Mouse (Mus musculus) myocyte (in vitro differentiated cells): Measurements from ENCODE around the gene Lyz2. TPM values are rescaled to one million over a fixed set of nuclear protein-coding genes. Genes with fewer than 3 reads are reported as not detected.
"Not testable (repeated sequence)": the region's sequence is repeated elsewhere in the genome, so short reads cannot be mapped to it uniquely, and the experiment has no call there.

ENCODE experiments used
- H3K27me3 ChIP-seq: one replicate; pipeline ENCODE4 v1.6.1; 2011; ENCODE audit not compliant: control insufficient read depth, insufficient read depth, insufficient read length
- H3K36me3 ChIP-seq: one replicate; pipeline ENCODE4 v1.6.1; 2011; ENCODE audit not compliant: control insufficient read depth, insufficient read depth
- H3K4me2 ChIP-seq: one replicate; pipeline ENCODE4 v1.6.1; 2011; ENCODE audit warnings: low read depth, control low read depth
- H3K4me3 ChIP-seq: one replicate; pipeline ENCODE4 v1.5.1; 2011; ENCODE audit warnings: mild to moderate bottlenecking, control low read depth, moderate library complexity
- H3K79me2 ChIP-seq: one replicate; pipeline ENCODE4 v1.6.1; 2011; ENCODE audit not compliant: control insufficient read depth, insufficient read depth
- H3ac ChIP-seq: one replicate; pipeline ENCODE4 v1.6.1; 2011; ENCODE audit not compliant: control insufficient read depth, insufficient read length
- CEBPB ChIP-seq: IDR thresholded peaks from 2 replicates; pipeline ENCODE4 v1.6.1; 2011; ENCODE audit warnings: mild to moderate bottlenecking, moderate library complexity; ENCODE audit not compliant: poor library complexity, insufficient read depth, severe bottlenecking
- E2F4 ChIP-seq: IDR thresholded peaks from one replicate; pipeline ENCODE4 v1.6.1; 2011; ENCODE audit warnings: mild to moderate bottlenecking, control low read depth, moderate library complexity; ENCODE audit not compliant: insufficient read depth
- MAX ChIP-seq: IDR thresholded peaks from one replicate; pipeline ENCODE4 v1.6.1; 2011; ENCODE audit warnings: low read depth, mild to moderate bottlenecking, control low read depth
- MYOD1 ChIP-seq, 3 experiments: IDR thresholded peaks; one replicate each; pipeline ENCODE4 v1.6.1; 2011; ENCODE audit warnings: control low read depth in 2 of 3, low read depth in 2 of 3, mild to moderate bottlenecking in 2 of 3, moderate library complexity in 1 of 3; ENCODE audit not compliant: insufficient read length in 2 of 3, control insufficient read depth in 1 of 3
- MYOG ChIP-seq, 3 experiments: IDR thresholded peaks; one replicate each; pipeline ENCODE4 v1.6.1; 2011; ENCODE audit warnings: control low read depth in 2 of 3, low read depth in 2 of 3, mild to moderate bottlenecking in 2 of 3; ENCODE audit not compliant: insufficient read length in 2 of 3, control insufficient read depth in 1 of 3, insufficient read depth in 1 of 3
- POLR2A ChIP-seq: IDR thresholded peaks from one replicate; pipeline ENCODE4 v1.6.1; 2011; ENCODE audit warnings: low read depth, mild to moderate bottlenecking, control low read depth, moderate library complexity; ENCODE audit not compliant: insufficient read length
- POLR2AphosphoS2 ChIP-seq: IDR thresholded peaks from one replicate; pipeline ENCODE4 v1.6.1; 2011; ENCODE audit warnings: low read depth, control low read depth; ENCODE audit not compliant: insufficient read length
- REST ChIP-seq: IDR thresholded peaks from one replicate; pipeline ENCODE4 v1.6.1; 2011; ENCODE audit warnings: mild to moderate bottlenecking, control low read depth, moderate library complexity; ENCODE audit not compliant: insufficient read depth, insufficient read length
- SRF ChIP-seq: IDR thresholded peaks from one replicate; pipeline ENCODE4 v1.6.1; 2011; ENCODE audit warnings: low read depth; ENCODE audit not compliant: control insufficient read depth, insufficient read length
- TCF12 ChIP-seq: IDR thresholded peaks from one replicate; pipeline ENCODE4 v1.6.1; 2011; ENCODE audit warnings: mild to moderate bottlenecking, control low read depth; ENCODE audit not compliant: poor library complexity, insufficient read depth, severe bottlenecking
- TCF3 ChIP-seq: IDR thresholded peaks from one replicate; pipeline ENCODE4 v1.6.1; 2011; ENCODE audit warnings: low read depth, control low read depth; ENCODE audit not compliant: insufficient read length
- USF1 ChIP-seq: IDR thresholded peaks from one replicate; pipeline ENCODE4 v1.6.1; 2011; ENCODE audit warnings: low read depth, mild to moderate bottlenecking, control low read depth, moderate library complexity
- polyA plus RNA-seq: library from polyadenylated mRNA; unstranded; fragments of >200 nt; fragmentation: generic; extraction: Trizol; gene quantifications from one replicate; pipeline ENCODE4 v1.2.1, GENCODE M21; 2012; ENCODE audit warnings: missing spikeins

Gene Lyz2
- polyA plus RNA-seq, 1 experiment: 0.08 TPM

DNA sequence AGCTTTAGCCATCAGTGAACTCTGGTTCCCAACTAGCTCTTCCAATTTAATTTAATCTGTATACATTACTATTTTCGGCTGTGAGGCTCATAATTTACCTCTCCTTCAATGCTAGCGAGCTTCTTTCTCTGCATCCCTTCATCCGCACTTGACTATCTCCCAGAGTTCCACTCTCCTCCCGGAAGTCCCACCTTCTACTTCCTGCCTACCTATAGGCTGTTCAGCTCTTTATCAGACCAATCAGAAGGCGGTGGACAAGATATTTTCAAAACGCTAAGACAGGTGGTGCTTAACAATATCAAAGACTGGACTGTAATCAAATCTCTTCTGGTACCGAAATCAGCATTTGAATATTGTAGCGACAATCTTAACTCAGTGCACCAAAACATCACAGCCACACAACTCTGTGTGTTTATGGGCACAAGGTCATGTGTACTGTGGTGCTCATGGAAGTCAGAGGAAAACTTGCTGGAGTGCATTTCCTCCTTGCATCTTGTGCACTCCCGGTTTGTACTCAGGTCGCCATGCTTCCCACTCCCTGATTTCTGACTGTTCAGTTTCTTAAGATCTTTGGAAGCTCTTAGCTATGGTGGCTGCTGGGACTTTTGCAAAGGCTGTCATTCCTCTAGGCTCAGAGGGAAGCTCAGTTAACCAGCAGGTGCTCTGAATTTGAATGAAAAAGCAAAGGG lies 6.3 kb downstream of the Lyz2 start:
- Histone ChIP-seq H3ac (no peak overlapping the region), H3K36me3 (no peaks in the 10 kb centered on the region), H3K27me3 (peaks cover 6% of the 10 kb centered on the region), H3K4me2 (no peak overlapping the region), H3K79me2 (no peaks in the 10 kb centered on the region), H3K4me3 (no peak overlapping the region)
- TF ChIP-seq E2F4 (no peak), MYOG (IDR thresholded peaks at IDR 0.05; ENCODE audit: control insufficient read depth in 1 of 3, insufficient read depth in 1 of 3, insufficient read length in 2 of 3, low read depth in 2 of 3) (no peak), CEBPB (no peak), MAX (no peak), SRF (no peak), POLR2A (no peak), POLR2AphosphoS2 (no peak), MYOD1 (IDR thresholded peaks at IDR 0.05; ENCODE audit: control insufficient read depth in 1 of 3, insufficient read length in 2 of 3, low read depth in 2 of 3) (no peak), TCF3 (no peak), TCF12 (no peak), REST (no peak), USF1 (no peak)

DNA sequence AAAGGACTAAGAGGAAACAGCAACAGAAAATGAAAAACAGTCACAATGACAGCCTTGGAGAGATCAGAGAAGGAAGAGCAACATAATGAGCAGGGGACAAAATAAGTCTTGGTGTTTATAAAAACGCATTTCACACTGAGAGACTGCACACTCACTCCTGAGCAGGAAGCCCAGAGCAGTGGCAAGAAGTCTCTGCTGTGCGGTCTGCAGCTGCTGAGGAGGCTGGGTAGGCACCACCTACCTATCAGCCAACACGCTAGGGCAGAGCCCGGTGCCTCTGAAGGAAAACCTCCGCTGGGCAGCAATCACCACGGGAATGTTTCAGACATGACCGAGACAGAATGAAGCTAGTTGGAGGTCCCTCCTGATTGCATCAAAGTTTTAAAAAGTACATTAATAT lies 7.5 kb downstream of the Lyz2 start:
- not testable (repeated sequence) for H3K4me2 ChIP-seq

DNA sequence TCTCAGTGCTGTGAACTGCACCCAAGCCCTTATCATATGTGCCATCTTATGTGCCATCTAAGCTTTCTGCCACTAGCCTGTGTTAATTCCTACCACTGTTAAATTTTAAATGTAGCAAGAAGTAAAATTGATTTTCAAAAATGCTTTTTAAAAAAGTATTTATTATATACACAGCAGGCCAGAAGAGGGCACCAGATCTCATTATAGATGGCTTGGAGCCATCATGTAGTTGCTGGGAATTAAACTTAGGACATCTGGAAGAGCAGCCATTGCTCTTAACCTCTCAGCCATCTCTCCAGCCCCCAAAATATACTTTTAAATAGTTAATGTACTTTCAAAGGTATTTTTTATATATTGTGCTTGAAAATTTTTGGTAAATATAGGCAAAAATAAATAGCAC lies 10.1 kb downstream of the Lyz2 start:
- no peaks in the 10 kb centered on the region for H3K36me3 ChIP-seq
- no peak overlapping the region for H3K4me3 ChIP-seq
- no peak overlapping the region for H3ac ChIP-seq
- H3K4me2 ChIP-seq: no peak overlapping the region
- H3K27me3 ChIP-seq: peaks cover 14% of the 10 kb centered on the region
- no peaks in the 10 kb centered on the region for H3K79me2 ChIP-seq
- TF ChIP-seq CEBPB: no peak
- no peak for TF ChIP-seq REST
- TF ChIP-seq SRF: no peak
- no peak for TF ChIP-seq USF1
- no peak for TF ChIP-seq MYOD1 (IDR thresholded peaks at IDR 0.05; ENCODE audit: control insufficient read depth in 1 of 3, insufficient read length in 2 of 3, low read depth in 2 of 3)
- TF ChIP-seq TCF3: no peak
- no peak for TF ChIP-seq MAX
- TF ChIP-seq POLR2A: no peak
- TF ChIP-seq E2F4: no peak
- TF ChIP-seq POLR2AphosphoS2: no peak
- TF ChIP-seq MYOG (IDR thresholded peaks at IDR 0.05; ENCODE audit: control insufficient read depth in 1 of 3, insufficient read depth in 1 of 3, insufficient read length in 2 of 3, low read depth in 2 of 3): no peak
- no peak for TF ChIP-seq TCF12

More for the DNA sequence above, 7.5 kb downstream of the Lyz2 start:
- H3K36me3 ChIP-seq, H3K4me3 ChIP-seq, H3ac ChIP-seq, H3K27me3 ChIP-seq, H3K79me2 ChIP-seq: not testable (repeated sequence)

DNA sequence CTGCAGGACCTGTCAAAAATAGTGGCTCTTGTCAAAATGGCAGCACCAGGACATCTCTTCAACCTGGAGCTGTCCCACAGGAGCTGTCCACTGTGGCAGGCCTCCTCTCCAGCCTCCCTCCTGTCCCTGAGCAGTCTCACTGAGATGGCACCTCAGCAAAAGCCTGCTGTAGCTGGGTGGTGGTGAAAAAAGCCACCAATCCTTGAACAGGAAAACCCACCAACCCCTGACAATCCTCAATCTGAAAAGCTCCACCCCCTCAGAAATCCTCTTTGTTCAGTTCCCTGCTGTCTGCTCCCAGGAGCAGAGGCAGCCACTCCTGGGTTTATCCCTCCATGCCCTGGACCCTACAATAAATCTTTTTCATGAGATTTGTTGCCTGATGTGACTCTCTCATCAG lies 22.3 kb downstream of the Lyz2 start:
- H3ac ChIP-seq: no peak overlapping the region
- H3K4me2 ChIP-seq: no peak overlapping the region
- TF ChIP-seq SRF: no peak
- peak; percentile 49 for TF ChIP-seq REST
- TF ChIP-seq TCF12: no peak
- H3K79me2 ChIP-seq: no peaks in the 10 kb centered on the region
- H3K4me3 ChIP-seq: no peak overlapping the region
- H3K36me3 ChIP-seq: no peaks in the 10 kb centered on the region
- H3K27me3 ChIP-seq: peaks cover 8% of the 10 kb centered on the region

DNA sequence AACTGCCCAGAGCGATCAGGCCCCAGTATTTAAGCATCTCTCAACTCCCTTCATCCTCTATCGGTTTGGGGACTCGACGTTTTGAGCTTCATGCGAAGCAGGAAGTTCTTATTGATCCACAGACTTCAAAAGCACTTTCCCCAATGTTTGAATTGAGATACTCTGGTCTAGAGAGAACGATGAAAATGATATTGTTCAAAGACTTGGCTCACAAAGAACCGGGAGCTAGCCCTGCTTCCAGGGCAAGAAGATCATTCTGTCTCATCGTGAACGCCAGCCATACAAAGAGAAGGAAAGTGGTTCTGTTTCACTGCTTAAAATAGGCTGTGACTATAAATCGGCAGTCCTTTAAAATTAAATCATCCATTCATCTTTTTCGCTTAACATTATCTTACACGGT lies 43.5 kb downstream of the Lyz2 start, which contains the start of gene 9530003J23Rik:
Gene 9530003J23Rik (minus strand): TSS at position 101 of the 400 bp plus-strand sequence.
- Histone ChIP-seq H3K27me3 (peaks cover 33% of the 10 kb centered on the region), H3K79me2 (no peaks in the 10 kb centered on the region), H3ac (no peak within 1 kb of the TSS), H3K4me2 (no peak within 1 kb of the TSS), H3K4me3 (no peak within 1 kb of the TSS), H3K36me3 (no peaks in the 10 kb centered on the region)
- TF ChIP-seq TCF12 (no peak), MYOD1 (IDR thresholded peaks at IDR 0.05; ENCODE audit: control insufficient read depth in 1 of 3, insufficient read length in 2 of 3, low read depth in 2 of 3) (no peak), SRF (no peak)

DNA sequence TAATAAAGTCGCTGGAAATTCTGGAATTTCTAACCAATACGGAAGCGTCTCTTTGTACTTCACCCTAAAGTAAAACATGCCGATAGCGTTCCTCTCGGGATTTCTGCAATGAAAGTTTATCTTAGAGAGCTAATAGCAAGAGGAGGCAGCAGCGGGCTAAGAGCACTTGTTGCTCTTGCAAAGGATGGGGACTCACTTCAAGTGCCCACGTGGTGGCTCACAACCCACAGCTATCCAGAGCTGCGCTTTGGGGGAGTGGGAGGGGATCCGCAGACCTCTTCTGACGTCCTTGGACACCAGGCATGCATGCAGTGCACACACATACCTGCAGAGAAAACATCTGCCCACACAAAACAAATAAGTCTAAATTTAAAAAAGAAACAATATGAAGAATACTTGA lies 46.3 kb downstream of the Lyz2 start:
- no peak overlapping the region for H3K4me3 ChIP-seq
- no peaks in the 10 kb centered on the region for H3K36me3 ChIP-seq
- H3ac ChIP-seq: no peak overlapping the region
- H3K79me2 ChIP-seq: no peaks in the 10 kb centered on the region
- peaks cover 35% of the 10 kb centered on the region for H3K27me3 ChIP-seq
- H3K4me2 ChIP-seq: no peak overlapping the region
- no peak for TF ChIP-seq TCF12
- TF ChIP-seq REST: no peak
- TF ChIP-seq POLR2A: no peak
- TF ChIP-seq MAX: no peak
- no peak for TF ChIP-seq TCF3
- no peak for TF ChIP-seq E2F4
- TF ChIP-seq USF1: no peak
- TF ChIP-seq POLR2AphosphoS2: no peak
- no peak for TF ChIP-seq SRF
- no peak for TF ChIP-seq MYOD1 (IDR thresholded peaks at IDR 0.05; ENCODE audit: control insufficient read depth in 1 of 3, insufficient read length in 2 of 3, low read depth in 2 of 3)
- no peak for TF ChIP-seq MYOG (IDR thresholded peaks at IDR 0.05; ENCODE audit: control insufficient read depth in 1 of 3, insufficient read depth in 1 of 3, insufficient read length in 2 of 3, low read depth in 2 of 3)
- TF ChIP-seq CEBPB: no peak
